Mouse (Mus musculus): ENCODE measurements around the gene Cyp2ab1. TPM values are rescaled to one million over a fixed set of nuclear protein-coding genes. Genes with fewer than 3 reads are reported as not detected.
A peak's percentile ranks its signal among the peaks of the same experiment; 100 is the strongest.
"Not testable (repeated sequence)": the region's sequence is repeated elsewhere in the genome, so short reads cannot be mapped to it uniquely, and the experiment has no call there.

The Cyp2ab1 gene
- not detected for total RNA-seq (2021)
- long read RNA-seq, experiment 1, result 0 reads
- long read RNA-seq, experiment 2, result 0 reads

DNA sequence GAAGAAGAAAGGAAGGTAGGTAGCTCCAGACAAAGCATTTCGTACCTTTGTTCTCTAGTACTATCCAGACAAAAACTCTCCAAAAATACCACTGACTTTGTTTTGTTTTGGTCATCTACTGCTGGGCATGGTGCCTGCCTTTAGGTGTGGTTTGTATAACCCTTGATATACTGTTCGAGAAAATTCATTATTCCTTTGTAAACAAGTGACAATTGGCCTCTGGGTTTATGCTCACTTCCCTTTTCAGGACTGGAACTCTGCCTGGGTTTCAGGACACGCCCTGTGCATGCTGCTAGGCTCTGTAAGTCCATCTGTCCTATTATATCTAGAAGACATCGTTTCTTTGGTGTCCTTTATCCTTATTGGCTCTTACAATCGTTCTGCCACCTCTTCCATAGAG, at the start of gene Cyp2ab1:
Cyp2ab1 (minus strand) TSS at position 119 of the 400 bp plus-strand sequence.
- no peak for DNase-seq (ENCODE audit: low spot score in 2 of 2)

DNA sequence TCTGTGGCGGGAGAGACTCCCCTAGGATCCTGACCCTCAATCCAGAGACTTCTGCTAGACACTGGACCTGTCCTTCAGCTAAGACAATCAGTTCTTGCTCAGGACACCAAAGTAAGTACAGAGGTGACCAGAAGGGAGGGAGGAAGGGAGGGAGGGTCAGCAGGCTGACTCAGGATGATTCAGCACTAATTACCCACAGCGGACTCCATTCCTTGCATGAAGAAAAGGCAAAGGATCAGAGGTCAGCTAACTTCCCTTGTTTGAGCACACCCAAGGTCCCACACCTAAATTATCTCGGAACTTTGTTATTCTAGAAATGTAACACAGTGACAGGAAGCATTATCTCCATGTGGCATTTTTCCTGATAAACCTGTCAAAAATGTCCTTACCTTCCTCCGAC, 46.5 kb upstream of the Cyp2ab1 start:
- DNase-seq (ENCODE audit: low spot score in 2 of 2), result no peak

DNA sequence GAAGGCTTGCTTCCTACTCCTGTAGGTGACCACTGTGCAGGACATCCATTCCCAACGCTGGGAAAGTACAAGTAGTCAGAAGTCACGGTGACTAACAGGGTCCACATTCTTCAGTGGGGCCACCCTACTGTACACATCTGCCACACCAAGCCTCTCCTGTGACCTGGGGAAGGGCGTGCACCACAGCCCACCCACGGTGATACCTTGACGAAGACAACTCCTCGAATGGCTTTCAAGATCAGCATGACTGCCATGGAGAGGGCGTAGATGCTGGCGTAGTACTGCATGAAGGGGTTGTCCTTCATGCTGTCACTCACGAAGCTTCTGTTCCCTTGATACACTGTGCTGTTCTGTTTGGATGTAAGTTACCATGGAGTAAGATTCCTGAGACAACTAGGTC, 43.0 kb upstream of the Cyp2ab1 start:
- no peak for DNase-seq (ENCODE audit: low spot score in 2 of 2)

- DNase-seq (ENCODE audit: low spot score in 2 of 2), result no peak
Measured at GRCm38 (mm10) chr16:20362121-20362520, 36.9 kb upstream of the Cyp2ab1 start.

- not testable (repeated sequence) for DNase-seq (ENCODE audit: low spot score in 2 of 2)
Measured at GRCm38 (mm10) chr16:20361496-20361895, 36.3 kb upstream of the Cyp2ab1 start.

DNA sequence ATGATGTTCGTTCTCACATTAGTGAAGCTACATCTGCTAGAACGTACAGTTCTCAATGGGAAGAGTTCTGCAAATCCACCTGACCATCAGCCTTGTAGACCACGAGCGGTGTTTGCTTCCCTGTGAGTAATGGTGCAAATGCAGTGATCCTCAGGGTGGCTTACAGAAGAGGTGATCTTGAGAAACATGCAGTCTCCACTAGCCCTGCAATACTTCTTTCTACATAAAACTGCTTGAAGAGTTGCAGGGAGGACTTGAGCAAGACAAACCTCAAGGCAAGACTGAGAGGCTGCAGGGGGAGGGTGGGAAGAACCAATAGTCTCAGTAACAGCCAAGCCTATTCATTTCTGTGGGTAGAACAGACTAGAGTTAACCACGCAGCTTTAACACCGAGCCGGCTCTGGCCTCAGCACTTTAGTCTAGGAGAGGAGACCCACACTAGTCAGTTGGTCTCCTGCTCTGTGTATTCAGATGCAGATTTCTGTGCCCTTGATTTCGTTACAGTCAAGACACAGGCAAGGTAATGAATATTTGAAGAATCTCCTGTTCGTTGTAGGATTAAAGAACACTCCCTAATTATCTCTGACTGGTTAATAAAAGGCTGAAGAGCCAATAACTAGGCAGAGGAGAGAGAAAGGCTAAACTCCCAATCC, 34.6 kb upstream of the Cyp2ab1 start:
- no peak for DNase-seq (ENCODE audit: low spot score in 2 of 2)

GRCm38 (mm10) chr16:20357837-20358236, 32.6 kb upstream of the Cyp2ab1 start:
- no peak for DNase-seq (ENCODE audit: low spot score in 2 of 2)

GRCm38 (mm10) chr16:20354762-20355161, 29.6 kb upstream of the Cyp2ab1 start:
- no peak for DNase-seq (ENCODE audit: low spot score in 2 of 2)

DNA sequence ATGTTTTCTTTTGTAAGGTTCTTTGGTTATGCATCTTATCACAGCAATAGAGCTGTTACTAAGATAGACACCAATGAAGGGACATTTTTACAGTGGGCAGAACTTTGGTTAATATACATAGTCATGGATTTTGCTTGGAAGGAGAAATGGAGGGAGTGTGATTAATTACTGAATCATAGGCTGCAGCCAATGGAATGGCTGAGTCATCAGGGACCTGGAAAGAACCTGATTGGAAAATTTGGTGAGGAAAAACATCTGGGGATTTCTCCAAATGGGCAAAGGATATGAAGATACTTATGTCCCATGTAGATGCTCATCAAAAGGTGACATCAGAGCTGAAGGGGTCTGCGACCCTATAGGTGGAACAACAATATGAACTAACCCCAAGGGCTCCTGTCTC, 28.8 kb upstream of the Cyp2ab1 start:
- DNase-seq (ENCODE audit: low spot score in 2 of 2), result no peak

GRCm38 (mm10) chr16:20345464-20345863, 20.3 kb upstream of the Cyp2ab1 start:
- no peak for DNase-seq (ENCODE audit: low spot score in 2 of 2)

- peak in 1 of 2 experiments; percentile 63 for DNase-seq (ENCODE audit: low spot score in 2 of 2)
Measured at GRCm38 (mm10) chr16:20338616-20339015, 13.4 kb upstream of the Cyp2ab1 start.

DNA sequence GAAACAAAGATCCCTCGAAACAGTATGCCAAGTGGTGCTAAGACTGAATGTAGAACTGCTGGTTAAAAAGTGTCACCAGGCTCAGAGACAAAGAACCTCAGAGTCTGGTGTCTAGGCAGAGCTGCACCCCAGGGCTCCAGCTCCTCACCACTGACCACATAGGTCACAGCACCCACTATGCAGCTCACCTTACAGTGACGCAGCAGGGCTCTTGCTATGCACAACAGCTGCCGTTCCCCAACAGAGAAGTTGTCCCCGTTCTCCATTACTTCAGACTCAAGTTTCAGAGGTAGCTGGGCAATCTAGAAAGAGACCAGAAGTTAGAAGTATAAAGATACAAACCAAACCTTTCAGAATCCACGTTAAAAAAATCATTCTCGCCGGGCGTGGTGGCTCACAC, 9.7 kb upstream of the Cyp2ab1 start:
- DNase-seq (ENCODE audit: low spot score in 2 of 2), result no peak

DNA sequence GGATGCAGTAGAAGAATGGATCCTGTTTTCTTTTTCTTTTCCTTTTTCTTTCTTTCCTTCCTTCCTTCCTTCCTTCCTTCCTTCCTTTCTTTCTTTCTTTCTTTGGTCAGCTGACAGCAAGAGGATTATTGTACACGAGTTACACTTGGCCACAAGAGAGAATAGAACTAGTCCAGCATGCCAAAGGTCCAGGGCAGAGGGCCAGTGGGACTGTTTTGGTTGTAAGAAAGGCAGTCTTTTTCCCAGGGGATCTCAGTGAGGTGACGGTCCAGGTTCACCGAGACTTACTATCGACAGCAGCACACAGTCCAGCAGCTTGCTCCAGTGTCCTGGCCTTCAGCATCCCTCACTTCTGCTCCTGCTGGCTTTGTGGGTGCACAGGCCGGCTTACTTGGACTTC, 3.1 kb upstream of the Cyp2ab1 start:
- DNase-seq (ENCODE audit: low spot score in 2 of 2), result no peak

DNA sequence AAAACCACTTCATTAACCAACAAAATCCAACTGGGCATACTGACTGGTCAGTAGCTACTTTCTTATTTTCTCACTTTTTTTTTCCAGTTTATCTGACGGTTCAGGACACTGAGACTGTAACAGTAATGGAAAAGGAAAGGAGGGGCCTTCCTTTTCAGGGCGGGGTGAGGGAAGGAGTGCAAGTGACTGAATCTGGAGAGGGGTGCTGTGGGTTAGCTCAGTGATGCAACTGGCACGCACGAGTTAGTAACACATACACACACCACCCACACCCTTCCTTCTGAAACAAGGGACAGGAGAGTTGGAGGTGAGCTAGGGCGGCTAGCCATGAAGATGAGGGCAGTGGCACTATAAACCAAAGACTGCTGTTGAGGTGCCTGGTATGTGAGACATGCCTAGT, 1.3 kb downstream of the Cyp2ab1 start:
- no peak for DNase-seq (ENCODE audit: low spot score in 2 of 2)

- no peak for DNase-seq (ENCODE audit: low spot score in 2 of 2)
Measured at GRCm38 (mm10) chr16:20322274-20322673, 2.9 kb downstream of the Cyp2ab1 start.

GRCm38 (mm10) chr16:20316770-20317169, 8.4 kb downstream of the Cyp2ab1 start:
- no peak for DNase-seq (ENCODE audit: low spot score in 2 of 2)

GRCm38 (mm10) chr16:20315266-20315665, 9.9 kb downstream of the Cyp2ab1 start:
- DNase-seq (ENCODE audit: low spot score in 2 of 2), result no peak

DNA sequence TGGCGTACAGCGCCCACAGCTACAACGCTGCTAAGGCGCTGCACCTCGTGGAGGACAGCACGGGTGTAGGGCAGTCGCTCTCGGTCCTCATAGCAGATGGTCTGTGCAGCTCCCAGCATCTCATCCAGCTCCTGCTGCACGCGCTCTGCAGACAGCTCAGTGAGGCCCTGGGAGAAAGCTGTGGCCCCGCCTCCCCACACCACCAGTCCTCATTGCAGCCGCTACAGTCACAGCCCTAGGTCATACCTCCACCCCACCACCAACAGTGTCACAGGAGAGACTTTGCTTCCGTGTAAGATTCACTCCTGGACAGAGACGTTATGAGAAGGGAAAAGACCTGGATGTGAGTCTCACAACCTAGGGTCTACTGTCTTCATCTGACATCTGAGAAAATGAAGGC, 12.9 kb downstream of the Cyp2ab1 start:
- no peak for DNase-seq (ENCODE audit: low spot score in 2 of 2)

- DNase-seq (ENCODE audit: low spot score in 2 of 2), result peak; percentile 73 to 83
Measured at GRCm38 (mm10) chr16:20301770-20302649, 23.2 kb downstream of the Cyp2ab1 start, which contains the start of gene Parl. Gene Parl, minus strand, starts transcription at chr16:20302387.

- no peak for DNase-seq (ENCODE audit: low spot score in 2 of 2)
Measured at GRCm38 (mm10) chr16:20300076-20300475, 25.1 kb downstream of the Cyp2ab1 start.

- no peak for DNase-seq (ENCODE audit: low spot score in 2 of 2)
Measured at GRCm38 (mm10) chr16:20280238-20280637, 45.0 kb downstream of the Cyp2ab1 start.

DNA sequence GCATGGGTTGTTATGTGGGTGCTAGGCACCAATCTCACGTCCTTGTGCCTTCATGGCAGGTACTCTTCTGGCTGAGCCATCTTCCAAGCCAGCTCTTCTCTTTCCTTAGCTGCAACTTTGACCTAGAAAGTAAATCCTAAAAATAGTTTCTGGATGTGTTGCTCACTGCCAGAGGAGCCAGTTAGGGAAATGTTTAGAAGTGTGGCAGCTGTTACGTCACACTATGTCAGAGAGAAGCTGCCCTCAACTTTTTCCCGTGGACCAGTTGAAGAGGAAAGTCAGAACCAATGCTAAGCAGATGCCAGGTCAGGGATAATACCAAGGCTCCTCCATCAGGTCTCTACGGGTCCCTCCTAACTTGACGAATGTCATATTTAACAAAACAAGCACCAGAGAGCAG, 45.8 kb downstream of the Cyp2ab1 start:
- no peak for DNase-seq (ENCODE audit: low spot score in 2 of 2)

All from layer of hippocampus, postnatal 14 days (tissue).